Mouse (Mus musculus): ENCODE measurements around the gene Glis2.
"Not testable (repeated sequence)": the region's sequence is repeated elsewhere in the genome, so short reads cannot be mapped to it uniquely, and the experiment has no call there.

Glis2 gene

DNA sequence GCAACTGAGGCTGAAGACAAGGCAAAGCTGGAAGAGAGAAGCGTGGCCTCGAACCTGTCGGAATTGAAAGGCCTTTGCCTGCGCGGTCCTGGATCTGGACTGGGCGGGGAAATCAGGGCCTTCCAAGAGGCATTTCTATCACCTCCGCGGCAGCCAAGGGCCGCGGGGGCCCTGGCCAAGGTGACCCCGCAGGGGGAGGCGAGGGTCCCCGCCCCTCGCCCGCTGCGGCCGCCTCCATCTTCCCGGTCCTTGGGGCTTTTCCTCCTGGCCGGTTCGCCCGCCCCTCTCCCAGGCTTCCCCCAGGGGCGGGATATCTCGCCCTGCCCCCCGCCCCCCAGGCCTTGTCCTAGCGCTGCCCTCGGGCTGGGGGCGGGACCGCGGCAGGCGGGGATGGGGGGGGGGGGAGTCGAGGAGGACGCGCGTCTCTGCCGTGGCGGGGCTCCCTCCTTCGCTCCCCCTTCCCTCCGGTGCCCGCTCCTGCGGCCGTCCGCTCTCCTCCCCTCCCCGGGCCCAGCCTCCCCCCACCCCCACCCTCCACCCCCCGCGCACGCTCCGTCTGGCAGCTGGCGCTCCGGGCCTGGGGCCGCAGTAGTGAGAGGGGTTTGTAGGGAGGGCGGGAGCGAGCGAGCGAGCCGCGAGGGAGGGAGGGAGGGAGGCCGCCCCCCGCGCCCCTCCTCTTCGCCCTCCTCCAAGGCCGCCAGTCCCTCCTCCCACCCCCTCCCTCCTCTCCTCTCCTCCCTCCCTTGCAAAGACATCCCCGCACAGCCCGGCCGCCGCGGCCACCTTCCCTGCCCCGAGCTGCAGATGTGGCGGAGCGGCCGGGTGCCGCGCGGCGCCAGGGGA lies at the start of gene Glis2:
TSS of gene Glis2 (plus strand) at position 743 of the 843 bp plus-strand sequence.
- peak; percentile 63 to 65 for DNase-seq

- no peak for DNase-seq
Observed at GRCm38 (mm10) chr16:4544845-4545244, 49.7 kb upstream of the Glis2 start.

- no peak for DNase-seq
Observed at GRCm38 (mm10) chr16:4546838-4547237, 47.7 kb upstream of the Glis2 start.

DNA sequence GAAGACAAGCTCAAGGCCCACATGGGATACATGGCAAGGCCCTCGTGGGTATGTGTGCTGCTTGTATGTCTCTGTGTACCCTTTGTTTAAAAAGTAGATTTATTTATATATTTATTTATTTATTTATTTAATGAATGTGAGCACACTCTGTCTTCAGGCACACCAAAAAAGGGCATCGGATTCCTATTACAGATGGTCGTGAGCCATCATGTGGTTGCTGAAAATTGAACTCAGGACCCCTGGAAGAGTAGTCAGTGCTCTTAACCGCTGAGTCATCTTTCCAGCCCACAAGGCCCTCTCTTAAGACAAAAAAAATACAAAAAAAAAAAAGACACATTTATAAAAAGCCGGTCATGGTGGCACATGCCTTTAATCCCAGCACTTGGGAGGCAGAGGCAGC lies 46.9 kb upstream of the Glis2 start:
- no peak for DNase-seq

DNA sequence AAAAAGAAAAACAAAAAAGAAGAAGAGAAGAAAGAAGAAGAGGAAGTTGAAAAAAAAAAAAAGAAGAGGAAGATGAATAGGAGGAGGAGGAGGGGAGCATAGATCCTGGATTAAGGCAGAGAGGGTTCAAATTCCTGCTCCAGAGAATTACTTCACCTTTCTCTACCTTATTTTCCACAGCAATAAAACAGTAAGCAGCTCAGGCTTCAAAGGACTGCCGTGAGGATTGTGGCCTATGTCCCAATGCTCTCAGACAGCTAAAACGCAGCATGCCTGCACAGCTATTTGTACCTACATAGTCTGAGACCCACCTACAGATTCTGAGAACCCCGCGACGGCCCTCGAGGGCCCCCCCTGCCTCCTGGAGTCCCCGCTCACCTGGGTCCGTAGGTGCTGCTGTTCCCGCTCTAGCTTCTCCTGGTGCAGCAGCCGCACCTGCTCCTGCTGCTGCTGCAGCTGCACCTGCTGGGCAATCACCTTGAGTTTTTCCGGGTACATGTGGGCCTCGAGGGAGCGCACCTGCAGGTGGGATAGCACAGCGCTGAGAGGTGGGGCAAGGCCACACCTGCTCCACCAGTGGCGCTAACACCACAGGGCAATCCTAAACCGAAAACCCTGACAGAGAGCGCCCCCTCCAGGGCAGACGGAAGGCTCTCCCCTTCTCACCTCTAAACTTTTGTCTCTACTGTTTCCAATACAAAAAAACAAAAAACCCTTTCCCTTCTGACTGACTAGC lies 45.4 kb upstream of the Glis2 start:
- DNase-seq, result no peak

DNA sequence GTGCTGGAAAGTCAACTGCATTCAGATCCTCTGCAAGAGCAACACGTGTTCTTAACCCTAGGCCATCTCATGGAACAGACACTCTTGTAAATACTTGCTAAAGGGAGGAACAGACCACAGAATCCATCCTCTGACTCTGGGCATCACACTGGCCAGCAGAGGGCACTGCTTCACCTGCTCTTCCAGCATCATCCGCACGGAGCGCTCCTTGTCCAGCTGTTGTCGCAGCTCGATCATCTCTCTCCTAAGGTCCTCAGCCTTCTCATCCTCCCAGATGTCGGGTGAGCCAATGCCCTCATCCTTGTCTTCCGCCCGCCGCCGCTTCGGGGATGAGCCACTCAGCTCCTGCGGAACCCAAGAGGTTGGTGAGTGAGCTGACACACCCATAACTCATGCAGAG lies 43.5 kb upstream of the Glis2 start:
- DNase-seq, result peak; percentile 56 to 69

- DNase-seq, result no peak
Observed at GRCm38 (mm10) chr16:4551885-4552284, 42.6 kb upstream of the Glis2 start.

GRCm38 (mm10) chr16:4552829-4553550 lies 41.5 kb upstream of the Glis2 start:
- DNase-seq, result no peak

- DNase-seq, result no peak
Observed at GRCm38 (mm10) chr16:4555555-4555954, 39.0 kb upstream of the Glis2 start.

DNA sequence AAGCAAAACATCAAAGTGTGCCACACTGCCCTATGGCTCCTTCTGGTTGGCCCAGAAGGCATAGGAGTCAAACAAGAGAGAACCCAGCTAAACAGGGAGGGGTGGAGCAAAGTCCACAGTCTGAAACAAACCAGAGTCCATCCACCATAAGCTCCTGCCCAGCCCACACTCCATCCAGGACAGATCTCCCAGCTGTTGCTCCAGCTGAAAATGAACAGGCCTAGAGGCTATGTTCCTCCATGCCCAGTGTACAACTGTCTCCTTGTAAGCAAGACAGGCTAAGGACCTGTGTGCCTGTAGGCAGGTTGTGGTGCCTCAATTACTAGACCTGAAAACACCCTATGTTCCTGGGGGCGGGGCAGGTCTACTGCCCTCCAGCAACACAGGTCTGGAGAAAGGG lies 37.4 kb upstream of the Glis2 start:
- DNase-seq, result no peak

DNA sequence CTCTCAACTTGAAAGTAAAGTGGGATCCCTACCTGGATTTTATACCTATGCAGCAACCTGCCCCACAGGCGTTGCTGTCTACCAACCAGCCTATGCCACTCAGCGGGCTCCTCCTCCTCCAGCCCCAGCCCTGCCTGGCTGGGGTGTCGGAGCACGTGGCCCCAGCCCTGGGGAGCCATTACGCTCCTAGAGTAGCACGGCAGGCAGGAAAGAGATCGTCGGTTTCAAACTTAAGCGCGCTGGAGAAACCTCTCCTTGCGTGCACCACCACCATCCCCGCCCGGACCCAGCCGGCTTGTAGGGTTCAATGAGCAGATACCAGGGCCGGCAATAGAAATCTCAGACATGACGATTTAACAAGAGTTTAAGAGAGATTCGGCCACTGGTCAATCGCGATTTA lies 36.6 kb upstream of the Glis2 start:
- DNase-seq, result peak; percentile 77 to 82

DNA sequence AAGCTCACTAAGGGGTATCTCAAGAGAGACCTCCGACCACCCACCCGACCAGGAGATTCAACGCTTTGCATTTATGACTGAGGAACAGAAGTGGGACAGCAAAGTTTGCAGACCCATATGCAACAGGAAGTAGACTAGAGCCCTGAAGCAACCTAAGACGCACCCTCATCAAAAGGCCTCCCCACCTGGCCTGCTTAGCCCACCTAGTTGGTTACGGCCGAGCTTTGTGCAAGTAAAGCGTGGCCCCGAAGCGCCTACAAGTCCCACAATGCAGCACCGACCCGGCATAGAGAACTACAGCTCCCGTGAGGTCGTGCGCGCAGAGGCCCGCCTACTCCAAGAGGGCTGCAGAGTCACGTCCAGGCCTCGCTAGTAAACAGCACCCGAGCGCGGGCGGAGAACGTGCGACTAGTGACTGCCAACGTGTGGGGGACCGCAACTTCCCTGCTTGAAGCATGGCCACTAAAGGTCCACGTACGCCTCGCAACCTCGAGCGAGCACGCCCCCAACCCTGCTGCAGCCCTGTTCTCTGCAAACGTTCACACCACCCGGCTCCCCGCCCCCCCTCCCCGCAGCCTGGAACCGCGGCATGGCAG lies 36.0 kb upstream of the Glis2 start:
- DNase-seq, result peak; percentile 91 to 92

DNA sequence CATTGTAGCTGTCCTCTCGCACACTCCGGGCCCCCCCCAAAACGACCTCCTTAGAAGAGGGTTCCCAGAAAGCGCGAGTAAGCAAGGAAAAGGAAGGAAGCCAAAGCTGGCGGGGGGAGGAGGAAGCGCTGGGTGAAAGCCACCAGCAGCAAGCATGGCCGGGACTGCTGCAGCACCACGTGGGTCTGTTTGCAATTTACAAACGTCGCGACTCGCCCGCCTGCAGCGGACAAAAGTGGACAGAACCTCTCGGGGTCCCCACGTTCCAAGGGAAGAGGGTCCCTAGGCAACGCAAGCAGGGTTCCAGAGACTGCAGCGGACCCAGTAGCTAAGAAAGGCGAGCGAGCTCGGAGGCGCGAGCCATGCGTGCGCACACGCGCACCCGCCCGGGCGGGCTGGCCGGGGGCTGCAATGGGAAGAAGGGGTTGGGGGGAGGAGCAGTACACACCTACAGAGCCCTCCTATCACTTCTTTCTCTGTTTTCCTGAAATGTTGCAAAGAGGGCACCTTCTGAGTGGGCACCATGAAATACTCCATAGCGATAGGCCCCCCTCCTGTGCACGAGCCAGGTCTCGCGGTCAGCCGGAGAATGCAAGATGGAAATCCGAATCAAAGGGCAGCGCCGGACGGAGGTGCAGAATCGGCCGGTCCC lies 35.4 kb upstream of the Glis2 start:
- peak; percentile 62 to 73 for DNase-seq

- peak; percentile 83 to 87 for DNase-seq
Observed at GRCm38 (mm10) chr16:4559715-4560144, 34.8 kb upstream of the Glis2 start, which contains the start of gene Tfap4. Tfap4 (minus strand) TSS chr16:4559854.

- DNase-seq, result peak; percentile 79 to 85
Observed at GRCm38 (mm10) chr16:4560145-4560952, 34.2 kb upstream of the Glis2 start.

DNA sequence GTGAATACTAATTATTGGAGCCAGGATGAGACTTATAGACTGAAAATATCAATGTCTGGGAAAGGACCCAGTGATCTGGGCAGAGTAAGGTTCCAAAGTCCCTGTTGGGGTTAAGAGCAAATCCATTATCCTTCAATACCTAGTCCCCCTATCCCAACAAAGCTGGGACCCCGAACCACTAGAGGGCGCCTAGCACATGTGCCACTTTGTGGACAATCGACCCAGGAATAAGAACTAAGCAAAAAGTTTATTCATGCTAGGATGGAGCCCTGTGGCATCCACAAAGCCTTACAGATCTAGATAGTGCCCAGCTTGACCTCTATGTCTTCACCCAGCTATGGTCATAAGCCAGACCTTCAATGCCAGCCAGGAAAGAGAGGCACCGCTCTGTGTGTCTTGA lies 26.6 kb upstream of the Glis2 start:
- peak; percentile 79 to 86 for DNase-seq

- no peak for DNase-seq
Observed at GRCm38 (mm10) chr16:4570737-4571136, 23.8 kb upstream of the Glis2 start.

DNA sequence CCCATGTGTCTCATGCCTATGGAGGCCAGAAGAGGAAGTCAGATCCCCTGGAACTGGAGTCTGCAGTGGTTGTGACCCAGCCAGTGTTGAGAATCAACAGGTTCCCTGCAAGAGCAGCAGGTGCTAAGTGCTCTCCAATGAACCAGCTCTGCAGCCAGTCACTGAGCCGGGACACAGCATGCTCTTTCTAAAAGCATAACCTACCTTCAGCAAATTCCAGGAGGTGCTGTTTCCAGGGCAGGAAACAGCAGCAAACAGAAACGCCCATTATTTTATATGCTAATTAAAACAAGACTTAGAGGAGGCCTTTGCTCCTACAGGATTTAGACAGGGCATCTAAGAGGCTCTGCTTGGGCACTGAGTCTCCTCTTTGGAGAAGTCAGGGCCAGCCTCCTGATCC lies 18.5 kb upstream of the Glis2 start:
- no peak for DNase-seq

- DNase-seq, result no peak
Observed at GRCm38 (mm10) chr16:4576873-4577272, 17.6 kb upstream of the Glis2 start.

- DNase-seq, result no peak
Observed at GRCm38 (mm10) chr16:4578630-4579029, 15.9 kb upstream of the Glis2 start.

DNA sequence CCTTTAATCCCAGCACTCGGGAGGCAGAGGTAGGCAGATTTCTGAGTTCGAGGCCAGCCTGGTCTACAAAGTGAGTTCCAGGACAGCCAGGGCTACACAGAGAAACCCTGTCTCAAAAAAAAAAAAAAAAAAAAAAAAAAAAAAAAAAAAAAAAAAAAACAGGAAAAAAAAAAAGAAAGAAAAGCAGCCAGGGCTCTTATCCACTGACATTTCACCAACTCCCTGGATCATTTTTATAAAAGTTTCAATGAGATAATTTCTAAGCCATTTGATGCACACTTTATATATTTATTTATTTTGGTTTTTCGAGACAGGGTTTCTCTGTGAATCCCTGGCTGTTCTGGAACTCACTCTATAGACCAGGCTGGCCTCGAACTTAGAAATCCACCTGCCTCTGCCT lies 13.3 kb upstream of the Glis2 start:
- DNase-seq, result not testable (repeated sequence)
